ENCODE assay signal across 24 mouse cellular contexts in genomic region chr13:74969244-74969643, GRCm38 (mm10).
DNase-seq lines count a peak whose midpoint lies in the region; ATAC-seq and TF ChIP-seq lines count a peak whose summit lies in the region.
"Had no signal": no experiment of that assay in that cellular context is flagged by ENCODE, and none has a peak within 500 bp of the region (broad histone marks: within the 10 kb centered on the region; RNA-seq: fewer than 3 reads in every experiment).

No protein-coding gene starts in this region.

- no peak overlapping the region for H3K4me2 ChIP-seq in forebrain, embryonic 15.5 days (replicated peaks)
- no peak overlapping the region for H3K4me2 ChIP-seq in midbrain, embryonic 15.5 days
- H3K4me2 ChIP-seq in forebrain, embryonic 16.5 days (ENCODE audit: low read length) = no peak overlapping the region
- H3K4me2 ChIP-seq: embryonic facial prominence, embryonic 13.5 days; heart, embryonic 11.5 days; hindbrain, embryonic 12.5 days; hindbrain, embryonic 15.5 days had no signal

- no peaks in the 10 kb centered on the region for H3K4me1 ChIP-seq in forebrain, embryonic 15.5 days
- H3K4me1 ChIP-seq in forebrain, embryonic 10.5 days = no peaks in the 10 kb centered on the region
- H3K4me1 ChIP-seq in midbrain, embryonic 15.5 days = no peaks in the 10 kb centered on the region
- H3K4me1 ChIP-seq in midbrain, embryonic 10.5 days = no peaks in the 10 kb centered on the region
- H3K4me1 ChIP-seq in forebrain, embryonic 16.5 days (replicated peaks; ENCODE audit: control insufficient read depth, insufficient read depth, low read length) = no peaks in the 10 kb centered on the region
- H3K4me1 ChIP-seq: embryonic facial prominence, embryonic 10.5 days; embryonic facial prominence, embryonic 13.5 days; hindbrain, embryonic 12.5 days; hindbrain, embryonic 15.5 days had no signal

- H3K4me3 ChIP-seq in forebrain, embryonic 15.5 days = no peak overlapping the region
- H3K4me3 ChIP-seq in forebrain, embryonic 10.5 days = no peak overlapping the region
- no peak overlapping the region for H3K4me3 ChIP-seq in midbrain, embryonic 15.5 days
- H3K4me3 ChIP-seq in midbrain, embryonic 10.5 days = no peak overlapping the region
- no peak overlapping the region for H3K4me3 ChIP-seq in forebrain, embryonic 16.5 days (replicated peaks; ENCODE audit: low read length)
- H3K4me3 ChIP-seq: embryonic facial prominence, embryonic 10.5 days; embryonic facial prominence, embryonic 13.5 days; erythroblast, embryonic 14.5 days; gastrocnemius, adult 2 months; hindbrain, embryonic 12.5 days; hindbrain, embryonic 15.5 days had no signal

- 61% methylated on average over 1 of the region's 1 CpGs for WGBS in forebrain, embryonic 15.5 days
- 67% methylated on average over 1 of the region's 1 CpGs for WGBS in forebrain, embryonic 10.5 days
- WGBS in midbrain, embryonic 15.5 days = 36% methylated on average over 1 of the region's 1 CpGs
- WGBS in midbrain, embryonic 10.5 days = 86% methylated on average over 1 of the region's 1 CpGs
- 36% methylated on average over 1 of the region's 1 CpGs for WGBS in forebrain, embryonic 16.5 days

- no peaks in the 10 kb centered on the region for H3K27me3 ChIP-seq in forebrain, embryonic 15.5 days
- H3K27me3 ChIP-seq in forebrain, embryonic 10.5 days (ENCODE audit: poor library complexity, severe bottlenecking) = no peaks in the 10 kb centered on the region
- no peaks in the 10 kb centered on the region for H3K27me3 ChIP-seq in midbrain, embryonic 15.5 days (replicated peaks)
- H3K27me3 ChIP-seq in midbrain, embryonic 10.5 days (ENCODE audit: low read depth, poor library complexity, severe bottlenecking) = no peaks in the 10 kb centered on the region
- no peaks in the 10 kb centered on the region for H3K27me3 ChIP-seq in forebrain, embryonic 16.5 days (replicated peaks; ENCODE audit: control insufficient read depth, insufficient read depth, low read length)
- H3K27me3 ChIP-seq: embryonic facial prominence, embryonic 13.5 days; hindbrain, embryonic 12.5 days; hindbrain, embryonic 15.5 days had no signal

- TF ChIP-seq CTCF in brain, embryonic 14.5 days (IDR thresholded peaks at IDR 0.05; ENCODE audit: borderline replicate concordance, extremely low read depth, insufficient read depth, insufficient read length) = no peak

- H3K27ac ChIP-seq in forebrain, embryonic 15.5 days (replicated peaks) = no peak overlapping the region
- H3K27ac ChIP-seq in forebrain, embryonic 10.5 days = no peak overlapping the region
- H3K27ac ChIP-seq in midbrain, embryonic 15.5 days = no peak overlapping the region
- no peak overlapping the region for H3K27ac ChIP-seq in midbrain, embryonic 10.5 days (replicated peaks)
- no peak overlapping the region for H3K27ac ChIP-seq in forebrain, embryonic 16.5 days (ENCODE audit: low read length)
- H3K27ac ChIP-seq: embryonic facial prominence, embryonic 10.5 days; embryonic facial prominence, embryonic 13.5 days; gastrocnemius, adult 2 months; hindbrain, embryonic 12.5 days; hindbrain, embryonic 15.5 days had no signal

- no peak overlapping the region for H3K9ac ChIP-seq in forebrain, embryonic 15.5 days (replicated peaks)
- no peak overlapping the region for H3K9ac ChIP-seq in midbrain, embryonic 15.5 days
- no peak overlapping the region for H3K9ac ChIP-seq in forebrain, embryonic 16.5 days (replicated peaks; ENCODE audit: low read depth, low read length)
- H3K9ac ChIP-seq: embryonic facial prominence, embryonic 13.5 days; hindbrain, embryonic 12.5 days; hindbrain, embryonic 15.5 days had no signal

- no peak for TF ChIP-seq POLR2A in brain, embryonic 14.5 days (IDR thresholded peaks at IDR 0.05; ENCODE audit: borderline replicate concordance, extremely low read depth, insufficient read depth, insufficient read length, poor library complexity, severe bottlenecking)

- no peaks in the 10 kb centered on the region for H3K36me3 ChIP-seq in forebrain, embryonic 15.5 days
- H3K36me3 ChIP-seq in forebrain, embryonic 10.5 days (replicated peaks) = no peaks in the 10 kb centered on the region
- no peaks in the 10 kb centered on the region for H3K36me3 ChIP-seq in midbrain, embryonic 15.5 days (replicated peaks)
- H3K36me3 ChIP-seq in midbrain, embryonic 10.5 days = no peaks in the 10 kb centered on the region
- H3K36me3 ChIP-seq in forebrain, embryonic 16.5 days (ENCODE audit: control insufficient read depth, insufficient read depth) = no peaks in the 10 kb centered on the region
- H3K36me3 ChIP-seq: embryonic facial prominence, embryonic 10.5 days; embryonic facial prominence, embryonic 13.5 days; hindbrain, embryonic 12.5 days; hindbrain, embryonic 15.5 days had no signal

- no peaks in the 10 kb centered on the region for H3K9me3 ChIP-seq in forebrain, embryonic 15.5 days
- no peaks in the 10 kb centered on the region for H3K9me3 ChIP-seq in forebrain, embryonic 10.5 days
- H3K9me3 ChIP-seq in midbrain, embryonic 15.5 days = no peaks in the 10 kb centered on the region
- no peaks in the 10 kb centered on the region for H3K9me3 ChIP-seq in midbrain, embryonic 10.5 days (replicated peaks)
- no peaks in the 10 kb centered on the region for H3K9me3 ChIP-seq in forebrain, embryonic 16.5 days (ENCODE audit: control insufficient read depth, low read length)
- H3K9me3 ChIP-seq: embryonic facial prominence, embryonic 10.5 days; embryonic facial prominence, embryonic 13.5 days; hindbrain, embryonic 12.5 days had no signal

- peak; percentile 72; the same call in 1 of the 2 replicates for ATAC-seq in forebrain, embryonic 15.5 days (replicated peaks)
- ATAC-seq in midbrain, embryonic 15.5 days (replicated peaks) = peak; percentile 86
- ATAC-seq in forebrain, embryonic 16.5 days = peak; percentile 40; the same call in 1 of the 2 replicates
- ATAC-seq: CD4-positive, CD25-positive, alpha-beta regulatory T cell, adult 4 months had no signal

- no peak for DNase-seq in forebrain, embryonic 10.5 days (ENCODE audit: extremely low spot score, low spot score)
- no peak for DNase-seq in midbrain, embryonic 10.5 days (ENCODE audit: low spot score)
- peak; percentile 50 for DNase-seq in brain, embryonic 14.5 days (ENCODE audit: low read depth)
- DNase-seq in urinary bladder, postnatal 10 days (ENCODE audit: low spot score) = no peak
- DNase-seq: adrenal gland, adult 2 months; adrenal gland, postnatal 14 days; cerebellum, adult 11-12 months; cerebellum, adult 8-10 months; cerebellum, postnatal 10 days; cerebellum, postnatal 36 days; embryo, embryonic 11 days; gastrocnemius, adult 2 months; gastrocnemius, postnatal 14 days; heart, adult 11 months had no signal
